Mouse (Mus musculus): Measurements from ENCODE around the gene Trib3.

- TF ChIP-seq CTCF (conservative IDR thresholded peaks at IDR 0.05; ENCODE audit: low read length) (peak; percentile 40), NANOG (IDR thresholded peaks at IDR 0.05; ENCODE audit: borderline replicate concordance, low read length) (no peak), POU5F1 (IDR thresholded peaks at IDR 0.05; ENCODE audit: borderline replicate concordance, low read length) (no peak)
These were observed at the start of gene Trib3 for GRCm38 (mm10) chr2:152343329-152344213.
